Mouse (Mus musculus) erythroid progenitor cell, adult 5-6 weeks (primary cell): ENCODE data around the gene Kctd17. TPM values are rescaled to one million over a fixed set of nuclear protein-coding genes. Genes with fewer than 3 reads are reported as not detected.
A peak's percentile ranks its signal among the peaks of the same experiment; 100 is the strongest.

Experiments used
- ATAC-seq: replicated peaks from 2 replicates; pipeline ENCODE4 v1.8.0; 2016; ENCODE audit warnings: moderate number of reproducible peaks, mild to moderate bottlenecking, moderate TSS enrichment, inconsistent platforms; ENCODE audit not compliant: poor library complexity, low FRiP score, severe bottlenecking
- total RNA-seq, 2 experiments: library from RNA; stranded (forward) in 1 of 2; stranded (reverse) in 1 of 2; fragments of 150-400 nt in 1 of 2; fragments of 186-747, 209-891 nt in 1 of 2; gene quantifications; 2 replicates each; pipeline versions ENCODE4 v1.2.3 to v1.2.4; 2015 to 2017; ENCODE audit warnings: low replicate concordance in 2 of 2

The Kctd17 gene
- total RNA-seq (2015; ENCODE audit: low replicate concordance): 2.2 and 14.7 TPM in 2 replicates
- not detected in 2 replicates for total RNA-seq (2017; ENCODE audit: low replicate concordance)

DNA sequence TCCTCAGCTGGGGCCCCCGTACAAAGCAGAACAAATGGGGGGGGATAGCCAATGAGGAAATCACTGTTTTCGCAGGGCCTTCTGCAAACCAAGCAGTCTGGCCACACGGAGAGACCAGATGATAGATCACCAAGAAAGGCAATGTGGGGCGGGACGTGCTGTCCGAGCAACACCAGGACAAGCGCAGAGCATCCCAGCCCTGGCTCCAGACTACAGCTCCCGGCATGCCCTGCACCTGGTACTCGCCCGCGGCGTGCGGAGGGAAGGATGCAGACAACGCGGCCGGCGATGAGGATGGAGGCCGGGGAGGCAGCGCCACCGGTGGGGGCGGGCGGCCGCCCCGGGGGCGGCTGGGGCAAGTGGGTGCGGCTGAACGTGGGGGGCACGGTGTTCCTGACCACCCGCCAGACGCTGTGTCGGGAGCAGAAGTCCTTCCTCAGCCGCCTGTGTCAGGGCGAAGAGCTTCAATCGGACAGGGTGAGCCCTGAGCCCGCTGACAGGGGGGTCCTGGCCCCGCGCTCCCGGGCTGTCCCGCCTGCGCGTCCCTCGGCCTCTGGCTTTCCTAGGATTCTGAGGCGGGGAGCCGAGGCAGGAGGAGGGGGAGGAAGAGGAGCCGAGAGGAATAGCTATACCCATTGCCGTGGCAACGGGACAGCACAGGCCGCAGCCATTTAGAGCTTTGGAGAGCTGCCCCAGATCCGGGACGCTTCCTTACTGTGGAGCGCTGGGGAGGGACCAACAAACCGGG is at the start of gene Kctd17:
Gene Kctd17 (plus strand): TSS at position 174 of the 748 bp plus-strand sequence.
- ATAC-seq: no peak

- ATAC-seq: no peak
Measured at GRCm38 (mm10) chr15:78380208-78380607, 48.2 kb upstream of the Kctd17 start.

GRCm38 (mm10) chr15:78380741-78381140 is 47.6 kb upstream of the Kctd17 start:
- no peak for ATAC-seq

GRCm38 (mm10) chr15:78382115-78382514 is 46.2 kb upstream of the Kctd17 start:
- no peak for ATAC-seq

DNA sequence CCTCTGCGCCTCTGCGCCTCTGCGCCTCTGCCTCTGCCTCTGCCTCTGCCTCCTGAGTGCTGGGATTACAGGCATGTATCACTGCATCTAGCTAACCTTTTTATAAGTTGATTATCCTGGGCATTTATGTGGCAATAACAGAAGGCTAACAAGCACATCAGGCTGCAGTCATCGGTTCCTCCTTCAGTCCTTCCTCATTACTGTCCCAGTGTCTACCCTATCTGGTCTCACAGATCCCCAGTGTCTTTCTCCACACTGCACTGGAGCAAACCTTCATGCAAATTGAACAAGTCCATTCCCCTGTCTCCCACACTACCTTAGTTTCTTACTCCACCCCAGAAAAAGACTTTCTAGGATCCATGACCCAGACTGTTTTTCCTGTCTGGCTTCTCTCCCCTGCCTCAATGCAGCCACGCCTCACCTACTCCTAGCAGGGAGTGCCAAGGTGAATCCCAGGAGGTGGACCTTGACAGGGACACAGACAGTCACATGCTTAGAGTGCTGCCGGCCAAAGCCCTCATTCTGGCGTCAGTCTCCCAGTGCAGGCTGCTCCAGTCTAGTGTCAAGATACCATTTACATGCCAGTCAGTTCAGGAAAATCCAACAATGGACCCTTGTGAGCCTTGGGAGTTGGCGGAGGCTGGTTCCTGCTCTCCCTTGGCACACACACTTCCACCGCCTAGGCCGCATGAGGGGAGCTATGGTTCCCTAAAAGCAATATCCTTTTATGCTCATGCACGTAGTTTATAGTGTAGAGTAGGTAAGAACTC is 44.7 kb upstream of the Kctd17 start:
- no peak for ATAC-seq

DNA sequence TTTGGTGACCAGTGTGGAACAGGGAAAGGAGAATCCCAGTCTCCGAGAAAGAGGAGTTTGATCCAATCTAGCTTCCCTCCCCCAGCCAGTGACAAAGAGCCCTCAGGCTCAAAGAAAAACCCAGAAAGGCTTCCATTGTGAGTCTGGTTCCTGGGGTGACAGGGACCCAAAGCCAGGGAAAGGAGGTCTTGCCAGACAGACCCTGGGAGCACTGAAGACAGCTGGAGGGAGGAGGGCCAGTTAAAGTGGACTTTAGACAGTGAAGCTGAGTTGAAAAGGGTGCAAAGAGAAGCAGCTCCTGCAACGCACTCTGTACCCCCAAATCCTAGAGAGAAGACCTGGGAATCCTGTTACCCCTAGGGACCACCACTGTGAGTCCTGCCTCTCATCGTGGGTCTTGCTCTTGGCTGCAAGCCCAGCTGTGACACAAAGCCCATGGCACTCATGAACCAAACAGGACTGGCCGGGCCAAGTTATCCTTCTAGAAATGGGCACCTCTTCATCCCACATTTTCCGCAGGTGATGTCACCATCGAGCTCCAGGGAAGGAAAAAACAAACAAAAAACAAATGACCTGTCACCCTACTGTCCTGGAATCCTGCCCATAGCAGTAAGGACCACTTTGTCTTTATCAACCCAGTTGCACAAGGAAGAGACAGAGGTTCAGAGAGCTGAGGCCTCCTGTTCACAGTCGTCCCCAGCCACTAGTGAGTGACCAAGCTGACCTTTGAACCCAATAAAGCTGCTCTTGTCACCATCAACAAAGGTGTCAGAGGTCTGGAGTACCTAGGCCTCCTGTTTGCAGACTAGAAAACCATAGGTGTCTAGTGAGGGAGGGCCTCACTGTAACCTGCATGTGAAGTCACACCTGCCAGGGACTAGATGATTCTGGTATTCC is 43.9 kb upstream of the Kctd17 start:
- no peak for ATAC-seq

DNA sequence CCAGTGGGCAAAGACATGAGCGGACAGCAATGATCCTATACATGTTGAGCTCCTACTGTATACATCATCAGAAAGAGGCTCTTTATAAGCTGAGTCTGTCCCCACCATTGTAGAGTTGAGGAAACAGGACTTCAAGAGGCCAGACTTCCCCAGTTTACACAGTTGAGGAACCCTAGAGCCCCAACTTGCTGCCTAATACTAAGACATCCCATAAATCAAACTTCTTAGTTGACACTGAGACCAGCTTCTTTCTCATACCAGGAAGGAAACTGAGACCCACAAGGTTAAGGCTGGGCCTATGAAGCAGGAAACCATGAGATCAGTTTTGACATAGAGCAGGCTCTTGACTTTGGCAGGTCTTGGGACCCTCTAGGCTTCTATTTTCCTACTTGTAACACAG is 42.8 kb upstream of the Kctd17 start:
- ATAC-seq: no peak

DNA sequence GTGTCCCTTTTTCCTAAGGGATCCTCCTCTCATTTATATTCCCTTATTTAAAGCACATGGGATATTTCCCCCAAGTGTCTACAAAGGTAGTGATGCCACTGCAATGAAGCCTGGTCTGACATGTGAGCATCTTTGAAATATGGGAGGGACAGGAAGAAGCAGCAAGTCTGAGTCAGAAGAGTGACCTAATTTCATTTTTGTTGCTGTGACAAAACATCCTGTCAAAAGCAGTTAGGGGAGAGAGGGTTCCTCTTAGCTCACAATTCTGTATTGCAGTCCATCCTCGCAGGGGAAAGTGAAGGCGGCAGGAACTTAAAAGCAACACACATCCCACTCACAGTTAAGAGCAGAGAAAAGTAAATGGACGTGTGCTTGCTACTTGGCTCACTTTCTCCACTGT is 37.5 kb upstream of the Kctd17 start:
- no peak for ATAC-seq

- ATAC-seq: no peak
Measured at GRCm38 (mm10) chr15:78395478-78395962, 32.8 kb upstream of the Kctd17 start, which contains the start of gene Tex33. Gene Tex33, minus strand, starts transcription at chr15:78395912.

DNA sequence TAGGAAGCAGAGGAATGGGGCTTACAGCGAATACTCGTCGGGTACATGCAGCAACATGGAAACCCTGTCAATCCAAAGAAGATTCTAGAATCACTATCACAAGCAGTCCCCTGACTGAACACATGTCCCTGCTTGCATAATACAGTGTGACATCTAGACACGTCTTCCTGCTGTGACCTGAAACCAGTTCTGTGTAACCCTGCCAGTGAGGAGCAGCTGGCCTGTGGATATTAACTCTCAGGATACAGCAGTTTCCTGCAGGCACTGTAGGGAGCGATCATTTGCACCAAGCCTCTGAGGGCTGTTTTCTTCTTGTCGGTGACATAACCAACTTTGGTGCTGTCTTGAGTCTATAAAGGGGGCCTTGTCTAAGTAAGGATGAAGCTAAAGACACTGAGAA is 27.0 kb upstream of the Kctd17 start:
- ATAC-seq: no peak

GRCm38 (mm10) chr15:78401921-78402320 is 26.4 kb upstream of the Kctd17 start:
- ATAC-seq: no peak

GRCm38 (mm10) chr15:78402423-78402822 is 25.9 kb upstream of the Kctd17 start:
- no peak for ATAC-seq

GRCm38 (mm10) chr15:78403301-78403741 is 25.0 kb upstream of the Kctd17 start:
- ATAC-seq: no peak

GRCm38 (mm10) chr15:78403896-78404295 is 24.5 kb upstream of the Kctd17 start:
- no peak for ATAC-seq

DNA sequence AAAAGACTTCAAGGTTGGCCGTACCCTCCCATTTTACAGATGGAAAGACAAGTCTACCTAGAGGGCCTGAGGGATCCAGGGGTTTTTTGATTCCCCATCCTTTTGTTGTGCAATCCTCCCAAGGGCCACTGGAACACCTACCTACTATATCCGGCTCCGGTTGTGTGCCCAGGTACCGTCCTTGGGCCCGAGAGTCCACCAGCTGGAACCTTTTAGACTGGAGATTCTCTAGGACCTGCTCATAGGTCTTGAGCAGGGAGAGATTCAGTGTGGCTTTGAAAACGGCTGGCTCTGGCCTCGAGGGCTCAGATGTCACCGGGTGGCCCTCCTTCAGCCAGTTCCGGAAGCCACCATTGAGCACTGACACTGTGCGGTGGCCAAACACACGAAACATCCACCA is 23.3 kb upstream of the Kctd17 start:
- no peak for ATAC-seq

GRCm38 (mm10) chr15:78405517-78406211 is 22.7 kb upstream of the Kctd17 start, which contains the start of gene Tst:
Gene Tst, minus strand, starts transcription at chr15:78405907.
- ATAC-seq: peak; percentile 71

DNA sequence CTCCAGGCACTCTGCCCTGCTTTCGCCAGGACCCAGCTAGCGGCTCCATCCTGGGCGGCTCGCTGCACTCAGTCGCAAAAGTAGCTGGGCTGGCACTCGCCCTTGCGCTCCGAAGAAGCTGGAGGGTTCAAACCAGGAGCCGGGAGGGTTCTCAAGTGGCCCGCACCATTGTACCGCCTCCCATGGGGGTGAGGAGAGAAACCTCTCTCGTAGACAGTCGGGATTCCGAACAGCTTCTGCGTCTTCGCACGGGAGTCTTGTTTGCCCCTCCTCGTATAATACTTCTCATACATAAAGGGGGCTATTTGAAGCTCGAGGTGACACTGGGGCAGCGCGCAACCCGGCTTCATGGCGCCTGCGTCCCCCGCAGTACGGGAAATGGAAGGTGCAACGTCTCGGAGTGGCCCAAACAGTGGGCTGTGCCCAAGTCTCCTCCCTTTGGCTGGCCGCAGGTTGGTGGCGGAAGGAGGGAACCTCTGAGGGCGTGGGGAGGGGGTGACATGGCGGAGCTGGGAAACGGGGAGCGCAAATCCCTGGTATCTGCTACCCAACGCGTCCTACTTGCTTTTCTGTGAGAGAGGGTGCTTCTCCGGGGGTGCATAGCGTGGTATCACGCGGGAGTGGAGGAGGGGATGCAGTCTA is 21.9 kb upstream of the Kctd17 start, which contains the start of gene Mpst:
Gene Mpst (plus strand): TSS at position 124 of the 642 bp plus-strand sequence.
- ATAC-seq: peak; percentile 83

- no peak for ATAC-seq
Measured at GRCm38 (mm10) chr15:78409570-78410052, 18.8 kb upstream of the Kctd17 start.
